Mouse (Mus musculus) kidney, adult 2 months (tissue): ENCODE data around the gene Trabd2b.

Experiments
- CTCF ChIP-seq: fragments of 200-500 bp; conservative IDR thresholded peaks from 2 replicates; pipeline ENCODE4 v1.5.1; 2011; ENCODE audit warnings: low read depth, mild to moderate bottlenecking, control low read depth, low read length, moderate library complexity, mixed read lengths; ENCODE audit not compliant: insufficient read depth, insufficient read length
- POLR2A ChIP-seq: fragments of 200-500 bp; IDR thresholded peaks from one replicate; pipeline ENCODE4 v1.6.1; 2011; ENCODE audit warnings: low read depth, low read length, control low read depth

DNA sequence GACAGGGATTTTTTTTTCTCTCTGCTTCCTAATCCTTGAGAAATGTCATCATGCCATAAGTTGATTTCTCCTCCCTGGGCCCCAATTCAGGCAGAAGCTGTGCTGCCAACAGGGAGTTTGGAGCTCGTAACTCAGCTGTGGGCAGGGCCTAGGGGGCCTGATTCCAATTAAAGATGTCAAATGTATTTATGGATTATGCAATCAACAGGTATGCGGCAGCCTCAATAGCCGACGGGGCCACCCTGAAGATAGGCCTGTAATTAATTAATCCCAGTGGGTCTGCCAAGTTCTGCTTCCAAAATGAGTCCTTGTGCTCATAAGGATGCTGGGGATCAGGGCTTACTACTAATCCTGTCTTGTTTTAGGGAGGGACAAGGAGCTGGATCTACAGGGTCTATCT lies 135.6 kb downstream of the Trabd2b start:
- TF ChIP-seq CTCF, result no peak
- no peak for TF ChIP-seq POLR2A
